Mouse (Mus musculus): ENCODE measurements around the gene Isoc2b. TPM values are rescaled to one million over a fixed set of nuclear protein-coding genes. Genes with fewer than 3 reads are reported as not detected.
"Not testable (repeated sequence)": the region's sequence is repeated elsewhere in the genome, so short reads cannot be mapped to it uniquely, and the experiment has no call there.

Gene Isoc2b
- polyA plus RNA-seq, 1 experiment: 3.8 TPM

DNA sequence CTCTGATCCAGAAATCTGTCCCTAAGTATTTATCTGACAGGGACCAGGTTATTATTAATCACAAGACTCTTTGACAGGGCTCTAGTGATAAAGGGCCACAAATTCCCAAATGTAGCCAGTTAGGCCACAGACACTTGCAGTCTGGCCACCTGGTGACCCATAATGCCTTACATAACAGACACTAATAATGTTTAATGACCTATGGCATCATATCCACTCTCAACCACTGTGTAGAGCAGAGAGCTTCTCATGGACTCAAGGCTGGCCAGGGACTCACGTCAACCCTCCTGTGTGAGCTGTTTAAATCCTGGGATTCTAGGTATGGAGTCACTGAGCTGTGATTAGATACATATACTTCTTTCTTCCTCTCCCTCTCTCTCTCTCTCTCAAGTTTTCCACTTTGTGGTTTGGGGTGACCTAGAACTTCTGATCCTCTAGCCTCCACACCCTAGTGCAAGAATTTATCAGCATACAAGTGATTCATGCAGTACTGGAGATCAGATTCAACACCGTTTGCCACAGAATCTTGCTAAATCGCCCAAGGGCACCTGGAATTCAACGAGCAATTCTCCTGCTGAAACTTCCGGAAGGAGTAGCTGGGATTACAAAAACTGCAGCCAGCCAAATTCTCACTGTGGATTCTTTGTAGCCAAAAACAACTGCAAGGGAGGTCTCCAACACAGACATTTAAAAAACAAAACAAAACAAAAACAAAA is 5.8 kb downstream of the Isoc2b start:
- Histone ChIP-seq H3K9ac (ENCODE audit: low read depth, poor library complexity, severe bottlenecking) (no peak overlapping the region), H3K27ac (ENCODE audit: insufficient read depth, low read length) (no peak overlapping the region), H3K4me3 (ENCODE audit: low read depth, low read length) (no peak overlapping the region), H3K27me3 (ENCODE audit: control insufficient read depth, insufficient read depth, low read length, poor library complexity, severe bottlenecking) (no peaks in the 10 kb centered on the region), H3K36me3 (ENCODE audit: control insufficient read depth, insufficient read depth, low read length, poor library complexity, severe bottlenecking) (no peaks in the 10 kb centered on the region), H3K4me1 (ENCODE audit: control insufficient read depth, insufficient read depth, low read length) (no peaks in the 10 kb centered on the region), H3K9me3 (replicated peaks; ENCODE audit: control insufficient read depth, insufficient read depth, low read length, poor library complexity, severe bottlenecking) (no peaks in the 10 kb centered on the region)
- TF ChIP-seq CTCF (IDR thresholded peaks at IDR 0.05; ENCODE audit: low read depth, low read length): no peak
- TF ChIP-seq EP300 (IDR thresholded peaks at IDR 0.05; ENCODE audit: insufficient read depth, low read depth, low read length): no peak
- TF ChIP-seq POLR2A (IDR thresholded peaks at IDR 0.05; ENCODE audit: insufficient read depth, low read length): no peak

DNA sequence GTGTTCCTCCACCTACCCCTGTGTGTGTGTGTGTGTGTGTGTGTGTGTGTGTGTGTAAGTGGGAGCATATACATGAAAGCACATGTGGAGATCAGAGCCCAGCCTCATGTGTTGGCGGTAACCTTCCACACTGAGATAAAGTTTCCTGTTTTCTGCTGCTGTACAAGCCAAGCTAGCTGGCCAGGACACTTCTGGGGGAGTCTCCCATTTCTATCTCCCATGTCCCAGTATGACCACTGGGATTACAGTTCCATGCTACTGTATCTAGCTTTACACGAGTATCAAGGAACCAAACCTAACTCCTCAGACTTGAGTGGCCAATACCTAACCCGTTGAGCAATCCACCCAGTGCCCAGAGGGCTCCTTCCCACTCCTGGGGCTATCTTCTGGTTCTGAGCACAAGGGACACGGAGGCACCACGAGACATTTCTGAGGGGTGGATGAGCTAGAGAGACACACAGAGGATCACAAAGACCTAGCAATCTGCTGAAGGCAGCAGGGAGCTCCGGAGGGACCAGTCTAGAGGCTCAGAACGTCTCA is 6.4 kb downstream of the Isoc2b start:
- no peak overlapping the region for H3K27ac ChIP-seq (ENCODE audit: insufficient read depth, low read length)
- H3K4me1 ChIP-seq (ENCODE audit: control insufficient read depth, insufficient read depth, low read length): no peaks in the 10 kb centered on the region
- H3K9ac ChIP-seq (ENCODE audit: low read depth, poor library complexity, severe bottlenecking): no peak overlapping the region
- no peak for TF ChIP-seq CTCF (IDR thresholded peaks at IDR 0.05; ENCODE audit: low read depth, low read length)
- TF ChIP-seq POLR2A (IDR thresholded peaks at IDR 0.05; ENCODE audit: insufficient read depth, low read length): no peak
- TF ChIP-seq EP300 (IDR thresholded peaks at IDR 0.05; ENCODE audit: insufficient read depth, low read depth, low read length): no peak
- H3K4me3 ChIP-seq (ENCODE audit: low read depth, low read length): no peak overlapping the region
- H3K27me3 ChIP-seq (ENCODE audit: control insufficient read depth, insufficient read depth, low read length, poor library complexity, severe bottlenecking): no peaks in the 10 kb centered on the region
- no peaks in the 10 kb centered on the region for H3K36me3 ChIP-seq (ENCODE audit: control insufficient read depth, insufficient read depth, low read length, poor library complexity, severe bottlenecking)
- no peaks in the 10 kb centered on the region for H3K9me3 ChIP-seq (replicated peaks; ENCODE audit: control insufficient read depth, insufficient read depth, low read length, poor library complexity, severe bottlenecking)

DNA sequence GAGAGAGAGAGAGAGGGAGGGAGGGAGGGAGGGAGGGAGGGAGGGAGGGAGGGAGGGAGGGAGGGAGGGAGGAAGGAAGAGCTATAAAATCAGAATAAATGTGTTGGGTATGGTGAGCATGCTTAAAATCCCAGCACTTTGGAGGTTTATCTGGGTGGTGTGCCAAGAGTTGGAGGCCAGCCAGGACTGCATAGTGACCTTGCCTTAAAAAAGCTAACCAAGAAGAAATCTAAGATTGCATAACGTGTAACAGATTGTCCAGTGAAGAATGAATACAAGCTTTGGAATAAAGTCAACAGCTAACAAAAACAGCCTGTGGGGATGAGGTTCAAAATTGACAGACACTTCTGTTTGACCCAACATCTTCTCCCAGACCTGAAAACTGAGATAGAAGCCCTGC is 7.0 kb downstream of the Isoc2b start:
- Histone ChIP-seq H3K4me3 (ENCODE audit: low read depth, low read length) (no peak overlapping the region), H3K27me3 (ENCODE audit: control insufficient read depth, insufficient read depth, low read length, poor library complexity, severe bottlenecking) (no peaks in the 10 kb centered on the region), H3K9me3 (replicated peaks; ENCODE audit: control insufficient read depth, insufficient read depth, low read length, poor library complexity, severe bottlenecking) (0 out of 2 replicates have a peak, but pooled peaks cover 4% of the 10 kb centered on the region), H3K9ac (ENCODE audit: low read depth, poor library complexity, severe bottlenecking) (no peak overlapping the region), H3K36me3 (ENCODE audit: control insufficient read depth, insufficient read depth, low read length, poor library complexity, severe bottlenecking) (no peaks in the 10 kb centered on the region), H3K4me1 (ENCODE audit: control insufficient read depth, insufficient read depth, low read length) (no peaks in the 10 kb centered on the region), H3K27ac (ENCODE audit: insufficient read depth, low read length) (no peak overlapping the region)
- TF ChIP-seq CTCF (IDR thresholded peaks at IDR 0.05; ENCODE audit: low read depth, low read length) (no peak), EP300 (IDR thresholded peaks at IDR 0.05; ENCODE audit: insufficient read depth, low read depth, low read length) (no peak), POLR2A (IDR thresholded peaks at IDR 0.05; ENCODE audit: insufficient read depth, low read length) (no peak)

DNA sequence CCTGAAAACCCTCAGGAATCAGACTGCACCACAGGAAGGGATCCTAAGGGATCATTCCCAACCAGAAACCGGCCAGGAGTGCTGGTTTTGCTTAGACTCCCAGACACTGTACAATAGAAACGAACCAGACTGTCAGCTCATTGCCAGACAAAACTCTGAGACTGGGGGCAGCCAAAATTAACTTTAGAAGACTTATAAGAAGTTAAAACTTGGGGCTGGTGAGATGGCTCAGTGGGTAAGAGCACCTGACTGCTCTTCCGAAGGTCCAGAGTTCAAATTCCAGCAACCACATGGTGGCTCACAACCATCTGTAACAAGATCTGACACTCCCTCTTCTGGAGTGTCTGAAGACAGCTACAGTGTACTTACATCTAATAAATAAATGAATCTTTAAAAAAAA is 9.1 kb downstream of the Isoc2b start:
- H3K36me3 ChIP-seq (ENCODE audit: control insufficient read depth, insufficient read depth, low read length, poor library complexity, severe bottlenecking); H3K9ac ChIP-seq (ENCODE audit: low read depth, poor library complexity, severe bottlenecking): not testable (repeated sequence)

GRCm38 (mm10) chr7:4859418-4859978 is 10.6 kb downstream of the Isoc2b start:
- H3K9me3 ChIP-seq (replicated peaks; ENCODE audit: control insufficient read depth, insufficient read depth, low read length, poor library complexity, severe bottlenecking): 0 out of 2 replicates have a peak, but pooled peaks cover 4% of the 10 kb centered on the region
- no peak overlapping the region for H3K27ac ChIP-seq (ENCODE audit: insufficient read depth, low read length)
- H3K9ac ChIP-seq (ENCODE audit: low read depth, poor library complexity, severe bottlenecking): no peak overlapping the region
- no peaks in the 10 kb centered on the region for H3K4me1 ChIP-seq (ENCODE audit: control insufficient read depth, insufficient read depth, low read length)
- H3K27me3 ChIP-seq (ENCODE audit: control insufficient read depth, insufficient read depth, low read length, poor library complexity, severe bottlenecking): no peaks in the 10 kb centered on the region
- H3K4me3 ChIP-seq (ENCODE audit: low read depth, low read length): no peak overlapping the region
- H3K36me3 ChIP-seq (ENCODE audit: control insufficient read depth, insufficient read depth, low read length, poor library complexity, severe bottlenecking): no peaks in the 10 kb centered on the region
- TF ChIP-seq EP300 (IDR thresholded peaks at IDR 0.05; ENCODE audit: insufficient read depth, low read depth, low read length): no peak
- no peak for TF ChIP-seq POLR2A (IDR thresholded peaks at IDR 0.05; ENCODE audit: insufficient read depth, low read length)
- TF ChIP-seq CTCF (IDR thresholded peaks at IDR 0.05; ENCODE audit: low read depth, low read length): no peak

More for the DNA sequence above, 9.1 kb downstream of the Isoc2b start:
- H3K4me1 ChIP-seq (ENCODE audit: control insufficient read depth, insufficient read depth, low read length); H3K27ac ChIP-seq (ENCODE audit: insufficient read depth, low read length); H3K27me3 ChIP-seq (ENCODE audit: control insufficient read depth, insufficient read depth, low read length, poor library complexity, severe bottlenecking); H3K9me3 ChIP-seq (replicated peaks; ENCODE audit: control insufficient read depth, insufficient read depth, low read length, poor library complexity, severe bottlenecking); H3K4me3 ChIP-seq (ENCODE audit: low read depth, low read length): not testable (repeated sequence)

DNA sequence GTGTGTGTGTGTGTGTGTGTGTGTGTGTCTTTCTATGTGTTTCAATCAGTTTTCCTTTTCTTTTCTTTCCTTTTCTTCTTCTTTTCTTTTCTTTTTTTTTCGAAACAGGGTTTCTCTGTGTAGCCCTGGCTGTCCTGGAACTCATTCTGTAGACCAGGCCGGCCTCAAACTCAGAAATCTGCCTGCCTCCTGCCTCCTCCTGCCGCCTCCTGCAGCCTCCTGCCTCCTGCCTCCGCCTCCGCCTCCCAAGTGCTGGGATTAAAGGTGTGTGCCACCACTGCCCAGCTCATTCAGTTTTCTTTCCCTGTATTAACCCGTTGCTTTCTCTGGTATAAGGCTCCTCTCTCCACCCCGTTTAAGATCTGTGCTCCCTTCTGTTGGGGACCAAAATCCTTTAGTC is 12.7 kb downstream of the Isoc2b start:
- Histone ChIP-seq H3K27me3 (ENCODE audit: control insufficient read depth, insufficient read depth, low read length, poor library complexity, severe bottlenecking) (no peaks in the 10 kb centered on the region), H3K9ac (ENCODE audit: low read depth, poor library complexity, severe bottlenecking) (no peak overlapping the region), H3K4me3 (ENCODE audit: low read depth, low read length) (no peak overlapping the region), H3K27ac (ENCODE audit: insufficient read depth, low read length) (no peak overlapping the region), H3K4me1 (ENCODE audit: control insufficient read depth, insufficient read depth, low read length) (no peaks in the 10 kb centered on the region), H3K9me3 (replicated peaks; ENCODE audit: control insufficient read depth, insufficient read depth, low read length, poor library complexity, severe bottlenecking) (0 out of 2 replicates have a peak, but pooled peaks cover 4% of the 10 kb centered on the region), H3K36me3 (ENCODE audit: control insufficient read depth, insufficient read depth, low read length, poor library complexity, severe bottlenecking) (no peaks in the 10 kb centered on the region)
- TF ChIP-seq EP300 (IDR thresholded peaks at IDR 0.05; ENCODE audit: insufficient read depth, low read depth, low read length): no peak
- no peak for TF ChIP-seq POLR2A (IDR thresholded peaks at IDR 0.05; ENCODE audit: insufficient read depth, low read length)
- TF ChIP-seq CTCF (IDR thresholded peaks at IDR 0.05; ENCODE audit: low read depth, low read length): no peak

All from ES-Bruce4 (cell line).